Mouse (Mus musculus) spleen, adult 2 months (tissue): ENCODE measurements around the gene Pycr1. TPM values are rescaled to one million over a fixed set of nuclear protein-coding genes. Genes with fewer than 3 reads are reported as not detected.

Experiments
- DNase-seq, 2 experiments: peaks; one replicate each; pipeline versions ENCODE4 v3.0.0 to v3.0.0-alpha.2; 2012 to 2021; ENCODE audit warnings: low spot score in 2 of 2, low read depth in 1 of 2
- H3K27ac ChIP-seq: fragments of 200-500 bp; 2 replicates; pipeline ENCODE4 v1.5.1; 2012; ENCODE audit warnings: low read length, inconsistent platforms; ENCODE audit not compliant: insufficient read depth
- H3K27me3 ChIP-seq: fragments of 200-500 bp; 2 replicates; pipeline ENCODE4 v1.6.1; 2012; ENCODE audit warnings: mild to moderate bottlenecking, moderate library complexity, low read length, inconsistent platforms; ENCODE audit not compliant: control insufficient read depth, insufficient read depth
- H3K36me3 ChIP-seq: fragments of 200-500 bp; 2 replicates; pipeline ENCODE4 v1.6.1; 2012; ENCODE audit warnings: mild to moderate bottlenecking, low read length, inconsistent platforms; ENCODE audit not compliant: control insufficient read depth, insufficient read depth
- H3K4me1 ChIP-seq: fragments of 200-500 bp; 2 replicates; pipeline ENCODE4 v1.6.1; 2011; ENCODE audit warnings: inconsistent platforms; ENCODE audit not compliant: control insufficient read depth, insufficient read depth, insufficient read length
- H3K4me3 ChIP-seq: fragments of 200-500 bp; 2 replicates; pipeline ENCODE4 v1.5.1; 2011; ENCODE audit warnings: mild to moderate bottlenecking, inconsistent platforms; ENCODE audit not compliant: insufficient read depth, insufficient read length; ENCODE audit errors: extremely low read depth
- CTCF ChIP-seq: fragments of 200-500 bp; IDR thresholded peaks from 2 replicates; pipeline ENCODE4 v1.5.1; 2011; ENCODE audit warnings: mild to moderate bottlenecking, inconsistent platforms; ENCODE audit not compliant: insufficient read depth, insufficient read length, insufficient replicate concordance; ENCODE audit errors: extremely low read depth
- POLR2A ChIP-seq: fragments of 200-500 bp; IDR thresholded peaks from 2 replicates; pipeline ENCODE4 v1.6.1; 2011; ENCODE audit warnings: low read depth, low read length, inconsistent platforms
- WGBS: fragments of 180-500 bp; shearing (Covaris S2); methylation state at CpG from one replicate; pipeline ENCODE4 v1.1.7; 2018; 5-methylcytosine and 5-hydroxymethylcytosine counted together
- polyA plus RNA-seq: library from polyadenylated mRNA; depleted of rRNA; stranded (reverse); fragments of >200 nt; gene quantifications from 2 replicates; pipeline ENCODE4 v1.2.3, GENCODE M21; 2012

Gene Pycr1
- polyA plus RNA-seq, 1 experiment, result 8.7 TPM

- no peak for DNase-seq
- peaks cover 45% of the 10 kb centered on the region for H3K4me1 ChIP-seq
- WGBS, result 11% methylated on average over 7 of the region's 7 CpGs
- H3K27ac ChIP-seq, result peak overlapping the region; percentile 80
- no peaks in the 10 kb centered on the region for H3K27me3 ChIP-seq
- H3K4me3 ChIP-seq, result no peak overlapping the region
- H3K36me3 ChIP-seq, result 0 out of 2 replicates have a peak, but pooled peaks cover 1% of the 10 kb centered on the region
- TF ChIP-seq POLR2A (no peak), CTCF (no peak)
These were observed 12.5 kb downstream of the Pycr1 start for GRCm38 (mm10) chr11:120630881-120631725.

GRCm38 (mm10) chr11:120630401-120630871, 13.1 kb downstream of the Pycr1 start:
- Histone ChIP-seq H3K27ac (peak overlapping the region; percentile 80), H3K27me3 (no peaks in the 10 kb centered on the region), H3K36me3 (0 out of 2 replicates have a peak, but pooled peaks cover 1% of the 10 kb centered on the region), H3K4me3 (no peak overlapping the region), H3K4me1 (peaks cover 47% of the 10 kb centered on the region)
- WGBS, result 28% methylated on average over 5 of the region's 5 CpGs
- DNase-seq, result no peak
- TF ChIP-seq CTCF, result no peak
- no peak for TF ChIP-seq POLR2A

- H3K36me3 ChIP-seq, result 0 out of 2 replicates have a peak, but pooled peaks cover 1% of the 10 kb centered on the region
- peak overlapping the region; percentile 80 for H3K27ac ChIP-seq
- DNase-seq, result no peak
- 13% methylated on average over 7 of the region's 7 CpGs for WGBS
- H3K27me3 ChIP-seq, result no peaks in the 10 kb centered on the region
- TF ChIP-seq POLR2A, result no peak
- TF ChIP-seq CTCF, result no peak
- peak overlapping the region; percentile 56 for H3K4me3 ChIP-seq
- peaks cover 51% of the 10 kb centered on the region for H3K4me1 ChIP-seq
These were observed 13.7 kb downstream of the Pycr1 start for GRCm38 (mm10) chr11:120629911-120630310.

- H3K4me3 ChIP-seq, result peak overlapping the region; percentile 56
- peak in 1 of 2 experiments; percentile 47 for DNase-seq
- H3K36me3 ChIP-seq, result 0 out of 2 replicates have a peak, but pooled peaks cover 1% of the 10 kb centered on the region
- 12% methylated on average over 23 of the region's 23 CpGs for WGBS
- H3K27me3 ChIP-seq, result no peaks in the 10 kb centered on the region
- peak; percentile 34 for TF ChIP-seq POLR2A
- no peak for TF ChIP-seq CTCF
- peak overlapping the region; percentile 80 for H3K27ac ChIP-seq
- peaks cover 51% of the 10 kb centered on the region for H3K4me1 ChIP-seq
These were observed 14.2 kb downstream of the Pycr1 start for GRCm38 (mm10) chr11:120629341-120629730.

DNA sequence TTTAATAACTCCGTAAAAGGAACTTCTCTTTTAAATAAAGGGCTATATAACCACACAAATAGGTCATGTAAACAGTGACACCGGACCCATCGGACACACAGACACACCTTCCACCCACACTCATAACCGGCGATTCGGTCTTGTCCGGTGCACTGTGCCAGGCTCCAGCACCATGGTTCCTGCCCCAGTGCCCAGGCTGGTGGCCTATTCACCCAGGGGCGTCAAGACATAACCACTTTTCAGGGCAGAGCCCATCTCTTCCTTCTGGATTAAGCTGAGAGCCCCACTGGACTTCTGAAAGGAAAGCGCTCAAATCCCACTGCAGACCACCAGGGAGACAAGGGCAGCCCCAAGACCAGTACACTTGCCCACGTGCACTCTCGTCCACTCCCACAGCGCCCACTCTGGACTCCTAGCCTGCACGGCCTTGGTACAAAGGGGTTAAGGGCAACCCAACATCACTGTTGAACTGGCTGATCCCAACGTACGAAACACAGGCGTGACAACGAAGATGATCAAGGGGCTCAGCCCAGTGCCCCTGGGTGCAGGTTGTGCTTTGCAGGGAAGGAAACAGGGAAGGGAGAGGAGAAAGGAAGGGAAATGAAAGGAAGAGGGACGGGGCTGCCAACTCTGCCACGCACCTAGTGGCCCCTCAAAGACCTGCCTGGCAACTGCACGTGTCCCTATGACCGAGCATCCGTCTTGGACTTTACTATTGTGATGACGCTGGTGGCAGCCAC, 14.8 kb downstream of the Pycr1 start:
- Histone ChIP-seq H3K27ac (no peak overlapping the region), H3K36me3 (0 out of 2 replicates have a peak, but pooled peaks cover 1% of the 10 kb centered on the region), H3K4me3 (0 out of 2 replicates have a peak overlapping the region, but pooled peaks have one; percentile 56), H3K27me3 (no peaks in the 10 kb centered on the region), H3K4me1 (peaks cover 53% of the 10 kb centered on the region)
- 79% methylated on average over 23 of the region's 23 CpGs for WGBS
- TF ChIP-seq CTCF (no peak), POLR2A (no peak)
- DNase-seq, result no peak

DNA sequence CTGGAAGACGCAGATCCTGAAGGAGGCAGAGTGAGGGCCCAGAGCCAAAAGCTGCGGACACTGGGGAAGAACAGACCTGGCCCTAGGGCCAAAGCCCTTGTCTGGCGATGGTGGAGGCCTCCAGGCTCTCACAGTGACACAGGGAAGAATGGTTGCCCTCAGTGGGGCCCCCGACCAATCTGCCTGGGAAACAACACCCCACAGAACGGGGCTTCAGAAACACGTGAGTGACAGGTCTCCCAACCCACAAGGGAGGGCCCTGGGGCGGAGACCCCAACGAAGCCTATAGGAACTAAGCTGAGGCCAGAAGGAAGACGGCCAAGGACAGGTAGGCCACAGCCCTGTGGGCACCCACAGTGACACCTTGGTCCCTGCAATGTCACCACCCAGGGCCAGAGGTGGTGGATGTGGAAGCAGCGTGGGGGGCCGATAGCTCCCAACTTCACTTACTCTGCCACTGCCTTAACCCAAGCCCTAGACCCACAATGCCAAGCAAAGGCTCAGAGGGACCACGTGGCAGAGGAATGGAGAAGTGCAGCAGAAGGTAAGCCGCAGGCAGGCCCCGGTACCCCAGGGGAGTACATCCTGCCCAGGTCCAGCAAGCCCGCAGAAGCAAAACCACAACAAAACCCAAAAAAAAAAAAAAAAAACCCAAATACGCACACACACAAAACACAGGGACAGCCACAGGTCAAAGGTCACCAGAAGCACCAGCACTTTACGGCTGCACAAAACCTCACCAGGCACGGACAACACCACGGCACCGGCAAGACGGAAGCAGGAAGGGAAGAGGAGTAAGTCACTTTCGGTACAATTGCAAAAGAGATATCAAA, 15.9 kb downstream of the Pycr1 start:
- 16% methylated on average over 22 of the region's 22 CpGs for WGBS
- Histone ChIP-seq H3K4me3 (peak overlapping the region; percentile 35; the same call in 1 of the 2 replicates), H3K27ac (peak overlapping the region; percentile 81), H3K27me3 (no peaks in the 10 kb centered on the region), H3K36me3 (peaks cover 6% of the 10 kb centered on the region), H3K4me1 (peaks cover 53% of the 10 kb centered on the region)
- DNase-seq, result peak; percentile 70 to 72
- TF ChIP-seq POLR2A (no peak), CTCF (no peak)
